Mouse (Mus musculus): ENCODE results near the gene Dnm3. TPM values are rescaled to one million over a fixed set of nuclear protein-coding genes. Genes with fewer than 3 reads are reported as not detected.

Dnm3 gene
- polyA plus RNA-seq, 1 experiment from 2014 or later: 13.7 TPM

DNA sequence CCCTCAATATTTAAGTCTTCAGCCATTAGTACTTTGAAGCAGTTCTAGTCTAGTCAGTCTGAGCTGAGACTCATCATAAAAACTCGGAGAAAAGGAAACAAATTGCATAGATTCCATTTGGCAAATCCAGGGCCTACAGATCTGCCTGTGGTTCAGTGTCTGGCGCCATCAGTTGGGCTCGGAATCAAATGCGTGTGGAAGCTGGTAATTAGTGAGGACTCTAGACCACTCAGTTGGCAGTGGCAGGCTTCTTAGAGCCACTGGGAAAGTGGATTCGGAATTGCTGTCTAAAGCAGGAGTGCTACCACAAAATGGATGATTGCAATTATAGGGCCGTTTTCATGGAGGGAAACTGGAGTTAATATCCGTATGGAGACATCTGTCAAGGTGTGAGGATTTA, 425.7 kb downstream of the Dnm3 start:
- Histone ChIP-seq H3K36me3 (no peaks in the 10 kb centered on the region), H3K9me3 (replicated peaks) (no peaks in the 10 kb centered on the region), H3K4me1 (peaks cover 21% of the 10 kb centered on the region), H3K27me3 (no peaks in the 10 kb centered on the region), H3K27ac (replicated peaks) (peak overlapping the region; percentile 92), H3K4me2 (replicated peaks) (no peak overlapping the region), H3K9ac (no peak overlapping the region), H3K4me3 (replicated peaks) (no peak overlapping the region)
- 53% methylated on average over 7 of the region's 7 CpGs for WGBS
- ATAC-seq (ENCODE audit: insufficient number of reproducible peaks, low FRiP score, low TSS enrichment, low read depth): peak; percentile 79

DNA sequence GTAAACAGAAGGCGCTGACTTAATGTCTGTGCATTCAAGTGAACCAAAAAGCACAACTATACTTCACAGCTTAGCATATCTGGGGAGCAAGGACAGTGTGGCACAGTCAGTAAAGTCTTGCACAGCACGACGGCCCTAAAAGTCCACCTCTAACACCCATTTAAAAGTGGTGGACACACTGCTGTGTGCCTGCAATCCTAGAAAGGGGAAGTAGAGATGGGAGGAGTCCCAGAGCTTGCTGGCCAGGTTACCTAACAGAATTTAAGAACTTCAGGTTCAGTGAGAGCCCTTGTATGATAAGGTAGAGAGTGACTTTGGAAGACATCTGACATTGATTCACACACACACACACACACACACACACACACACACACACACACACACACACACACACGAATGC, 426.1 kb downstream of the Dnm3 start:
- no peak overlapping the region for H3K9ac ChIP-seq
- peaks cover 21% of the 10 kb centered on the region for H3K4me1 ChIP-seq
- H3K4me3 ChIP-seq (replicated peaks): no peak overlapping the region
- WGBS: 86% methylated on average over 4 of the region's 4 CpGs
- H3K36me3 ChIP-seq: no peaks in the 10 kb centered on the region
- H3K27me3 ChIP-seq: no peaks in the 10 kb centered on the region
- ATAC-seq (ENCODE audit: insufficient number of reproducible peaks, low FRiP score, low TSS enrichment, low read depth): no peak
- H3K4me2 ChIP-seq (replicated peaks): no peak overlapping the region
- no peaks in the 10 kb centered on the region for H3K9me3 ChIP-seq (replicated peaks)
- peak overlapping the region; percentile 92 for H3K27ac ChIP-seq (replicated peaks)

DNA sequence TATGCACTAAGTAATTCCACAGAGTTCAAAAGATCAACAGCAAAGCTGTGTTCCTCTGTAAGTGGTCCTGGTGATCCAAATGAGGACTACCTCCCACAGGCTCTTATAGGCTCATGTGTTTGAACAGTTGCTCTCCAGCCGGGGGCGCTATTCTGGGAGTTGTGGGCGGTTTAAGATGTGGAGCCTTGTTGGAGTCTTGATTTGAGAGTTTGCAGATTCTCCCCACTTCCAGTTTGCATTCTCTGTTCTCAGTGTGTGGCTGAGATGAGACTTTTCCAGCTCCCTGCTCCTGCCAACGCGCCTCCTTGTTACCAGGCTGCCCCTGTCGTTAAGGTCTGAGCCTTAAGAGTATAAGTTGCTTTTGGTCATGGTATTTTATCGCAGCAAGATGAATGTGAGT, 430.2 kb downstream of the Dnm3 start:
- no peak overlapping the region for H3K9ac ChIP-seq
- no peak overlapping the region for H3K4me2 ChIP-seq (replicated peaks)
- no peak overlapping the region for H3K4me3 ChIP-seq (replicated peaks)
- H3K9me3 ChIP-seq (replicated peaks): no peaks in the 10 kb centered on the region
- H3K36me3 ChIP-seq: no peaks in the 10 kb centered on the region
- no peaks in the 10 kb centered on the region for H3K27me3 ChIP-seq
- WGBS: 85% methylated on average over 7 of the region's 7 CpGs
- no peak for ATAC-seq (ENCODE audit: insufficient number of reproducible peaks, low FRiP score, low TSS enrichment, low read depth)
- peaks cover 23% of the 10 kb centered on the region for H3K4me1 ChIP-seq
- H3K27ac ChIP-seq (replicated peaks): no peak overlapping the region

DNA sequence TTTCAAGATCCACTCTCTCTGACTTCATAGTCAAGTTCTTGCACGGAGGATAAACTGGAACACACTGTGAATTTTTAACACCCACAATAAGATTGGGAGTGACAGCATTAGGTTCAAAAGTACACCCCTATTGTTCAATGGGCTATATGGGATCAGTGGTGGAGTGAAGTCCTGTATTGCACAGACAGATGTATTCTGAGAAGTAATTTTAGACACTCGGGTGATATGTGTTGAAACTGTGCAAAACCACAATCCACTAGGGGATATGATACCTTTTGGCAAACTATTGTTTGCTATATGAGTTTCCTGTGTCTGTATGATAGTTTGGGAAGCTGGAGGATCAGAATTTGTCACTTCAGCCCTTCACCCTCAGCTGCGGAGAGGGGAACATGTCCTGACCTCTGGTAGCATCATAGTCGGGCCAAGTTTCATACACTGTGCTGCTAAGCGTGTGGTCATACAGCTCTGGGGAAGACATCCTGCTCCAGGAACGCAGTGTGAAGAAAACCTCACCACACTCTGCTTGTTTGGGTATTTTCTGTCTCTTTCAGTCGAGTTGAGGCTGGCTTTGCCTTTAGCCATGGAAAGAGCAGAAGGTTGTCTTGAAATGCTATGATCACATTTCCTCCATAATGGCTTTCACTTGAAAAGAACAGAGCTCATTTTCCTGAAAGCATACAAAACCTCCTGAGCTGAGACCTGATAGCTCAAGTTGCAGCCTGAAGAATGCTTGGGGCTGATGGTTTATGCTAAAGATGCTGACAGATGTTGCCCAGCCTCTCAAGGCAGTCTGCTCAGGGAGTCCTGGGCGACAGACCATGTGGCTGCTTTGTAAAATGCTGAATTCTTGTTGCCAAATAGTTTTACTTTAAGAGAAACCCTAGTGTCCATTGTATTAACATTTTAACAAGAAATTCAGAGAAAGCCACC, 433.8 kb downstream of the Dnm3 start:
- no peak overlapping the region for H3K4me3 ChIP-seq (replicated peaks)
- ATAC-seq (ENCODE audit: insufficient number of reproducible peaks, low FRiP score, low TSS enrichment, low read depth): peak; percentile 69
- H3K4me1 ChIP-seq: peaks cover 30% of the 10 kb centered on the region
- WGBS: 17% methylated on average over 8 of the region's 8 CpGs
- no peaks in the 10 kb centered on the region for H3K27me3 ChIP-seq
- no peaks in the 10 kb centered on the region for H3K36me3 ChIP-seq
- H3K9ac ChIP-seq: no peak overlapping the region
- 0 out of 2 replicates have a peak overlapping the region, but pooled peaks have one; percentile 1 for H3K4me2 ChIP-seq (replicated peaks)
- no peaks in the 10 kb centered on the region for H3K9me3 ChIP-seq (replicated peaks)
- peak overlapping the region; percentile 91 for H3K27ac ChIP-seq (replicated peaks)

DNA sequence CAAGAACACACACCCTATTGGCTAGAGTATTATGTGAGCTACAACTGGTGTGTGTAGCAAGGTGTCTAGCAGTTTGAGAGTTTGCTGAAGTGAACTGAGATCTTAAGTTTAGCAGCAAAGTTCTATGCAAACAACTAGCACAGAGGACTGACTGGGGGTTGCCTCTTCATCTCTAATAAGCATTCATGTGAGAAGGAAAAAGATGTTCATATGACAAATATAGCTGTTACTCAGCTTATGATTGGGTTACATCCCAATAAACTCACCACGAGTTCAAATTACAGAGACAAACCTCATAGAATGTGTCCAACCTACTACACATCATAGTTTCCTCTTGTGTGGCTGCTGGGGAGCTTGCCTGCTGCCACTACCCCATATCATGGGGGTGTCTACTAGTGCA, 434.6 kb downstream of the Dnm3 start:
- H3K9ac ChIP-seq: no peak overlapping the region
- no peak overlapping the region for H3K4me2 ChIP-seq (replicated peaks)
- no peaks in the 10 kb centered on the region for H3K9me3 ChIP-seq (replicated peaks)
- H3K27me3 ChIP-seq: no peaks in the 10 kb centered on the region
- no peak for ATAC-seq (ENCODE audit: insufficient number of reproducible peaks, low FRiP score, low TSS enrichment, low read depth)
- H3K4me3 ChIP-seq (replicated peaks): no peak overlapping the region
- peak overlapping the region; percentile 91 for H3K27ac ChIP-seq (replicated peaks)
- no peaks in the 10 kb centered on the region for H3K36me3 ChIP-seq
- H3K4me1 ChIP-seq: peaks cover 38% of the 10 kb centered on the region
- WGBS: 56% methylated on average over 1 of the region's 1 CpGs

DNA sequence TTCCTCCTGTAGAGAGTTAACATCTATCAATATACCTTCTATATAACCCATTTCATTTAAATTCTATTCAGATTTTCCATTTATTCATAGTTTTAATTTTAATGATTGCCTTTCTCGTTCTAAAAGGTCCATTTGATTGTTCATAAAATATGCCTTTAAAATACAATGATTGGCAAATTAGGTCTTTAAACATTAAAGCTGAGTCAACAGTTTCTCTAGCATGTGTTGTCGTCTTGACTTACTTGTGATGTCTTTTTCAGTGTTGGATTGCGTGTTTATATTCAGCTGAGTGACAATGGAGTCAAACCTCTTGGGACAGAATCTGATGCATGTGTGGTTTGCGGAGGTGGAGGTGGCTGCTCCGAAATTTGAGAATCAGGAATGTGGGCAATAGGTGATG, 435.4 kb downstream of the Dnm3 start:
- Histone ChIP-seq H3K36me3 (no peaks in the 10 kb centered on the region), H3K27me3 (no peaks in the 10 kb centered on the region), H3K4me2 (replicated peaks) (no peak overlapping the region), H3K4me1 (peaks cover 46% of the 10 kb centered on the region), H3K9ac (no peak overlapping the region), H3K27ac (replicated peaks) (0 out of 2 replicates have a peak overlapping the region, but pooled peaks have one; percentile 91), H3K9me3 (replicated peaks) (no peaks in the 10 kb centered on the region), H3K4me3 (replicated peaks) (no peak overlapping the region)
- 66% methylated on average over 5 of the region's 5 CpGs for WGBS
- no peak for ATAC-seq (ENCODE audit: insufficient number of reproducible peaks, low FRiP score, low TSS enrichment, low read depth)

DNA sequence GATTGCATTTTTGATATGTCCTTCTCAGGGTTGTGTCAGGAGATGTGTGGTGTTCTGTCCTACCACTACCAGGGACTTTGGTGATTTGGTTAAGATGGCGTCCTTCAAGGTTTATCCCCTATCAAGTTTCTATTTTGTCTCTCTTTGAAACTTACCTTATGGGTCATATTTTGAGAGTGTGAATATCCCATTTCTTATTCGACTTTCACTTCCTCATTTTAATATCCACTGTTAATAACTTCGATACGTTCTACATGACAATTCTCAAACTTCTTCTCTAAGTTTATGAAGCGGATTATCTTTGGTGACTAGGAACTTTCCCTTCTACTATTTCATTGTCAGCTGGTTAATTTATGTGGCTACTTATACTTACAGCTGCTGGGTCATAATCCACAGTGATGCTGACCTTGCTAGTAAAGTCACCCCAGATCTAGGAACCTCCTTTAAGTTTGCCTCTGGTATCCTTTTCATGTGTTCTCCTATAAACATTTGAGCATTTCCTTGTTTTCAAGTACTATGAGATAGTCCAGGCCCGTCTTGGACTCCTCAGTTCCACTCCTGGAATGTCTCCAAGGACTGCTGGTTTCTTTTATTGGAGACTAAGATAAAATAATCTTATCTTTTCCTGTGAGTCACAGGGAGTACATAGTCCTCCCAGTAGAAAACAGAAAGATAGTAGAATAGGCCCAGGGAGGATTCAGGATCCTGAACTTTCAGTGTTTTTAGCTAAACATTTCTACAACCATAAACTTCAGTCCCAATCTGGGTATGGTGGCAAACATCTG, 437.2 kb downstream of the Dnm3 start:
- Histone ChIP-seq H3K4me2 (replicated peaks) (no peak overlapping the region), H3K9ac (no peak overlapping the region), H3K4me1 (peaks cover 62% of the 10 kb centered on the region), H3K27ac (replicated peaks) (peak overlapping the region; percentile 77; the same call in 1 of the 2 replicates), H3K9me3 (replicated peaks) (no peaks in the 10 kb centered on the region), H3K27me3 (no peaks in the 10 kb centered on the region), H3K4me3 (replicated peaks) (no peak overlapping the region), H3K36me3 (no peaks in the 10 kb centered on the region)
- WGBS: 84% methylated on average over 6 of the region's 6 CpGs
- ATAC-seq (ENCODE audit: insufficient number of reproducible peaks, low FRiP score, low TSS enrichment, low read depth): no peak

DNA sequence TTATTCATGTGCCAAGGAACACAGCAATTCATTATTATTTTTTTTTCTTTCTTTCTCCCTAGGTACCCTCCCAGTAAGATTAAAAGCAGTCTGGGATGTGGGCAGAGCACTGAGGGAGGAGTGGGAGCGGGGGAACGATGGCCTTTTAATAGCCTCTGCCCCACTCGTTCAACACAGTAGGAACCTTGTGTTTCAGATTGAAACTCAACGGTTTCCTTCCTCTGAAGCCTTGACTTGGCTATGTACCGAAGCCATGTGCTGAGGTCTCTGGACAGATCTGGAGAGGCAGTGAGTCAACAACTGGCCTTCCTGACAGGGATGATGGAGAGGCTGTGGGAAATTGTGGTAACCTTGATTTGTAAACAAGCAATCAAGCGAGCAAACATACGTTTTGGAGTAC, 438.0 kb downstream of the Dnm3 start:
- no peak overlapping the region for H3K9ac ChIP-seq

DNA sequence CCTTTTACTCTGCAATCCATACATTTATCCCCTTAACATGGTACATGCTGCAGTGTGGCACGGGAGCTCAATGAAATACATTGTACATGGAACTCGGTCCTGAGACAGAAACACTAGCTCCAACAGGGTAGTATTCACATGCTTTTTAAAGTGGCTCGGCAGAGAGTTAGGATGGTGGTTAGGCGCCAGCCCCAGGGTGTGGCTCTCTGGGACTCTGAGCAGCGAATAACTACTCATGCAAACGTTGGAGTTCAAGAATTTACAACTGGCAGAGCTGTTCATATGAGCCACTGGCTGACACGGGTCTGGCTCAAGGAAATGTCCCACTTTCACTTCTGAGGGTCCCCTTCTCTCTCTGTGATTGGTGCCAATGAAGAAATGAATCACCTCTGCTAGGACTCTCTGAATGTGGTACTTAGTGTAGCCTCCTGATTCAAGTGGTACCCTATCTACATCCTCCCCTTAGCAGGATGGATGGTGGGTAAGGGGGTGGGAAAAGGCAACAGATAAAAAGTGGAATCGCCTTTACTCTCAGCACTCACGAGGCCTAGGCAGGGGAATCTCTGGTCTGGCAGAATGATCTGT, 438.7 kb downstream of the Dnm3 start:
- Histone ChIP-seq H3K9me3 (replicated peaks) (no peaks in the 10 kb centered on the region), H3K4me1 (peaks cover 62% of the 10 kb centered on the region), H3K27ac (replicated peaks) (peak overlapping the region; percentile 77), H3K27me3 (no peaks in the 10 kb centered on the region), H3K4me3 (replicated peaks) (no peak overlapping the region), H3K9ac (no peak overlapping the region), H3K4me2 (replicated peaks) (no peak overlapping the region), H3K36me3 (no peaks in the 10 kb centered on the region)
- 43% methylated on average over 9 of the region's 9 CpGs for WGBS
- ATAC-seq (ENCODE audit: insufficient number of reproducible peaks, low FRiP score, low TSS enrichment, low read depth): 0 out of 2 replicates have a peak, but pooled peaks have one; percentile 30

More for the DNA sequence above, 438.0 kb downstream of the Dnm3 start:
- H3K4me1 ChIP-seq: peaks cover 67% of the 10 kb centered on the region
- no peak overlapping the region for H3K4me2 ChIP-seq (replicated peaks)
- ATAC-seq (ENCODE audit: insufficient number of reproducible peaks, low FRiP score, low TSS enrichment, low read depth): no peak
- no peaks in the 10 kb centered on the region for H3K9me3 ChIP-seq (replicated peaks)
- H3K36me3 ChIP-seq: no peaks in the 10 kb centered on the region
- no peaks in the 10 kb centered on the region for H3K27me3 ChIP-seq
- no peak overlapping the region for H3K4me3 ChIP-seq (replicated peaks)
- peak overlapping the region; percentile 77 for H3K27ac ChIP-seq (replicated peaks)
- 53% methylated on average over 7 of the region's 7 CpGs for WGBS

DNA sequence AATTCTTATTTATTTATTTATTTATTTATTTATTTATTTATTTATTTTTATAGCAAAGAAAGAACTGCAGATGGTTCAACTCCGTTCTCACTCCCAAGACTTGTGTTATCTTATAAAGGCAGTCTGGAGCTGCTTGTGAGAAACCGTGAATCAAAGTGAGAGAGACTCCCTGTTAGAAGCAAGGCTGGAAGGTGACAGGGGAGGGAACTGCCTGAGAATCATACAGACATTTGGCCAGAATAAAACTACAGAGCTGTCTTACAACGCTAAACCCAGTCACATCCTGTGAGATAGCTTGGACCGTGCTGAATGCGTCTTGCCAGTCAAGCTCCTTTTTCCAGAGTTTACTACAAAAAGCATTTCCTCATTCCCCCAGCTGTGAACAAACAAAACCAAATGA, 439.4 kb downstream of the Dnm3 start:
- peak overlapping the region; percentile 77 for H3K27ac ChIP-seq (replicated peaks)
- no peak for ATAC-seq (ENCODE audit: insufficient number of reproducible peaks, low FRiP score, low TSS enrichment, low read depth)
- peaks cover 55% of the 10 kb centered on the region for H3K4me1 ChIP-seq
- no peaks in the 10 kb centered on the region for H3K27me3 ChIP-seq
- H3K9me3 ChIP-seq (replicated peaks): no peaks in the 10 kb centered on the region
- H3K36me3 ChIP-seq: no peaks in the 10 kb centered on the region
- no peak overlapping the region for H3K9ac ChIP-seq
- no peak overlapping the region for H3K4me2 ChIP-seq (replicated peaks)
- H3K4me3 ChIP-seq (replicated peaks): no peak overlapping the region
- WGBS: 57% methylated on average over 5 of the region's 5 CpGs

DNA sequence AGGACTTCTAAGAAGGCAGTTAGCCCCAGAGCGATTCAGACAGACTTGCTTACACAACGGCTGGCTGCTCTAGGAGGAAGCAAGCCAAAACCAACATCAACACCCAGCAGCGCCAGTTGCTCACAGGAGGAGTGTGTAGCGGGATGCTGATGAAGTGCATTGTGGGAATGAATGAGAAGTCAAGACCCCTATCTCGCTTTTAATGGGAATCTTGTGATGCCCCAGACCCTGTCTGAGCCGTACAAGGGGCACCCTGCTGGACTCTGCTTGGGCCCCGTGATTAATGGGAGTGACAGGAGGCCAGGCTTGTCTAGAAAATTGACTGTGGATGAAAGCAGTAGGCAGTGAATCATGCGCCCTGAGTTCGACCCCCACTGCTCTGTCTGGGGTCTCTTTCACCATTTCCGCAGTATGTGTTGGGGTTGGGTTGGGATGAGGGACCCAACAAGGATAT, 439.8 kb downstream of the Dnm3 start:
- Histone ChIP-seq H3K9ac (no peak overlapping the region), H3K4me1 (peaks cover 51% of the 10 kb centered on the region), H3K9me3 (replicated peaks) (no peaks in the 10 kb centered on the region), H3K4me3 (replicated peaks) (no peak overlapping the region), H3K27me3 (no peaks in the 10 kb centered on the region), H3K4me2 (replicated peaks) (no peak overlapping the region), H3K36me3 (no peaks in the 10 kb centered on the region), H3K27ac (replicated peaks) (peak overlapping the region; percentile 77)
- WGBS: 60% methylated on average over 10 of the region's 10 CpGs
- ATAC-seq (ENCODE audit: insufficient number of reproducible peaks, low FRiP score, low TSS enrichment, low read depth): no peak

Measured in embryonic facial prominence, embryonic 15.5 days (tissue).